Mouse (Mus musculus) embryonic fibroblast, embryonic 13.5 days (primary cell): ENCODE results near the gene Cryzl2.

Experiments
- CTCF ChIP-seq: IDR thresholded peaks from 2 replicates; pipeline ENCODE4 v1.5.1; 2011; ENCODE audit warnings: mild to moderate bottlenecking, control low read depth, low read length, moderate library complexity, borderline replicate concordance; ENCODE audit not compliant: insufficient read depth
- POLR2A ChIP-seq: IDR thresholded peaks from 2 replicates; pipeline ENCODE4 v1.6.1; 2011; ENCODE audit warnings: low read depth, mild to moderate bottlenecking, control low read depth, low read length, moderate library complexity

DNA sequence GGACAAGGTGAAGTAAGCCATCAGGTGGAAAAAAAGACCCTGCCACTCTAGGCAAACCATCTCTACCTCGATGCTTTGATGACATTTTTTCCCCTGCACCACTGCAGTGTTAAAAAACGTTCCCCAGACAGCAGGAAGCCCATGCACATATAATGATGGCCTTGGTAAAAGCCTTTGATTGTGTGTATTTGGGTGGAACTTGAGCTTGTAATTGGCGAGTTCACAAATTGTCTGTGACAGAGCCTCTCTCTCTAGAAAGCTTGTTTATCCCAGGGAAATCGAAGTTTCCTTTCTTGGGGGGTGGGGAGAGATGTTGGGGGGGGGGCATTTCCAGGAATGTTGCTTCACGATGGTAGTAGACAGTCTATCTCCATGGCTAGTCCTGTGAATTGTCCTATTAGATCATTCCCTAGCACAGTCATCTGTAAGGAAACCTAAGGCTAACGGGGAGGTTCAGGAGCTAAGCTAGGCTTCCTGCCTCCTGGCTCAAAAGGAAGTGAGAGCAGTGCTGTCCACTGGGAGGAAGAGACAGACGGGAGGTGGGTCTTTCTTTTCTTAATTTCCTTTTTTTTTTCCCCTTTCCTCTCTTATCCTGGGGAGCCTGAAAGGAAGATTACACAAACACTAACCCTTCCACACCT is 10.1 kb upstream of the Cryzl2 start:
- TF ChIP-seq POLR2A (no peak), CTCF (no peak)
